Comparison of ENCODE assay signal across 8 mouse cellular contexts in the genomic region with DNA sequence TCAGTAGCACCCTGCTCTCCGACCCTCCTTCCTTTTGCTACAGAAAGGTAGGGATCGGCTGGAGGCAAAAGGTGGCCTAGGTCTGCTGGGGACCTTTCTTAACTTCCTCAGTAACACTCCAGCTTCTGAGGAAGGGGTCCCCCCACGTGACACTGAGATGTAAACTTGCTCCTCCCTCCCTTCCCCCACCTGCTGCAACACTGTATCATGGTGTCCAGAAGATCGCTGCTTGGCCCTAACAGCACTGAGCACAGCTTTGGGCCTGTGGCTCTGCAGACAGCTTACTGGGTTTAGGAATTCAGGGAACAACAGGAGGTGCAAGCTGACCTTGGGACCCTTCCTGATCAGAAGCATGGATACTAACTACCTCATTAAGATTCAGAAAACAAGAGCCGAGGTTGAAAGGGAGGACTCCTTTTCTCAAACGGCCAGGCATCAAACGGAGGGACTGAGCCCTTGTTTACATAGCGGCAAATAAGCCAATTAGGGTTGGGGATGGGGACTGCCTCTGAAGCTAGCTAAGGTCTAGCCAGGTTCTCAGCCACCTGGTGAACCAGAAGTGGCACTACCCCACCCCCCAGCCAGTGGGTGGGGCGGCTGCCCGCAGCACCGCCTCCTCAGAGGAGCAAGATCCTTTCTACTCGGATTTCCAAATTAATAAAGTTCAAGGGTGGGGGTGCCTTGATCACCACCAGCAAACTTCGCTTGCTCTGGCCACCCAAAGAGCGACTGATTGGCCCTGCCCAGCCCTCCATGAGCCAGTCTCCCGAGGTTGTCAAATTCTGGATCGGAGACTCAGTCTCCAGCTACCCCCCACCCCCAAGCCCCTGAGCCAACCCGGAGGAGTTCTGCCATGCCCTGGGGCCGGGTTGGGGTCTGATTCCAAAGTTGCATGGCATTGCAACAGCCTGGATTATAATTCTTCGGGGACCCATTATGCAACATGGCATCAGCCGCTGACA. TPM values are rescaled to one million over a fixed set of nuclear protein-coding genes. Genes with fewer than 3 reads are reported as not detected.
DNase-seq lines count a peak whose midpoint lies in the region; ATAC-seq and TF ChIP-seq lines count a peak whose summit lies in the region.

No protein-coding gene starts in this region.

- ATAC-seq in intestine, embryonic 15.5 days: no peak
- ATAC-seq in lung, embryonic 14.5 days (ENCODE audit: insufficient read depth): no peak
- no peak for ATAC-seq in stomach, embryonic 14.5 days (ENCODE audit: insufficient number of reproducible peaks, insufficient read depth, low FRiP score, low read depth)
- ATAC-seq in granulocyte monocyte progenitor cell, adult 5-6 weeks (replicated peaks; ENCODE audit: poor library complexity, severe bottlenecking): no peak

- H3K4me3 ChIP-seq in left cerebral cortex, adult 2 months: peak overlapping the region; percentile 86
- H3K4me3 ChIP-seq in intestine, embryonic 15.5 days (replicated peaks): peak overlapping the region; percentile 96
- H3K4me3 ChIP-seq in lung, embryonic 14.5 days (ENCODE audit: low read depth, low read length): peak overlapping the region; percentile 95
- H3K4me3 ChIP-seq in stomach, embryonic 14.5 days (ENCODE audit: low read depth, low read length): peak overlapping the region; percentile 91

- peak overlapping the region; percentile 90 for H3K4me2 ChIP-seq in intestine, embryonic 15.5 days (replicated peaks)
- H3K4me2 ChIP-seq in lung, embryonic 14.5 days: peak overlapping the region; percentile 95
- peak overlapping the region; percentile 73 for H3K4me2 ChIP-seq in stomach, embryonic 14.5 days (replicated peaks; ENCODE audit: low read depth, low read length)

- WGBS in intestine, embryonic 15.5 days: 34% methylated on average over 20 of the region's 20 CpGs
- 23% methylated on average over 20 of the region's 20 CpGs for WGBS in lung, embryonic 14.5 days
- 25% methylated on average over 20 of the region's 20 CpGs for WGBS in stomach, embryonic 14.5 days

- peaks cover 12% of the 10 kb centered on the region for H3K36me3 ChIP-seq in intestine, embryonic 15.5 days
- peaks cover 33% of the 10 kb centered on the region for H3K36me3 ChIP-seq in lung, embryonic 14.5 days (ENCODE audit: insufficient read depth)
- peaks cover 22% of the 10 kb centered on the region for H3K36me3 ChIP-seq in stomach, embryonic 14.5 days (ENCODE audit: control insufficient read depth, insufficient read depth, low read length)

- intact Hi-C loops in left cerebral cortex, adult 2 months (cut with DNase I): no loop called here
- intact Hi-C loops in left cerebral cortex, postnatal 4 days (cut with DNase I): loop anchor here (10.0 kb wide), 1 partner anchor 112 kb away; no protein-coding TSS in a partner anchor

- DNase-seq in left cerebral cortex, adult 2 months (ENCODE audit: extremely low spot score in 1 of 2, low spot score in 2 of 2): no peak
- no peak for DNase-seq in left cerebral cortex, postnatal 4 days
- peak; percentile 29 for DNase-seq in embryo, embryonic 11 days
- no peak for DNase-seq in lung, embryonic 14.5 days
- no peak for DNase-seq in right cerebral cortex, adult 18-20 months

- peaks cover 8% of the 10 kb centered on the region for H3K27me3 ChIP-seq in intestine, embryonic 15.5 days (replicated peaks)
- H3K27me3 ChIP-seq in lung, embryonic 14.5 days (ENCODE audit: insufficient read depth, low read length): peaks cover 17% of the 10 kb centered on the region
- peaks cover 6% of the 10 kb centered on the region; the same call in 1 of the 2 replicates for H3K27me3 ChIP-seq in stomach, embryonic 14.5 days (ENCODE audit: control insufficient read depth, insufficient read depth, low read length)

- peak overlapping the region; percentile 97 for H3K27ac ChIP-seq in left cerebral cortex, adult 2 months
- no peak overlapping the region for H3K27ac ChIP-seq in intestine, embryonic 15.5 days
- H3K27ac ChIP-seq in lung, embryonic 14.5 days (ENCODE audit: low read depth): no peak overlapping the region
- H3K27ac ChIP-seq in stomach, embryonic 14.5 days (ENCODE audit: low read length): no peak overlapping the region

- H3K9me3 ChIP-seq in intestine, embryonic 15.5 days: no peaks in the 10 kb centered on the region
- H3K9me3 ChIP-seq in lung, embryonic 14.5 days (ENCODE audit: low read depth, low read length): no peaks in the 10 kb centered on the region
- no peaks in the 10 kb centered on the region for H3K9me3 ChIP-seq in stomach, embryonic 14.5 days (ENCODE audit: control insufficient read depth, low read depth, low read length)

- TF ChIP-seq CTCF in left cerebral cortex, adult 2 months (IDR thresholded peaks at IDR 0.05): no peak
- no peak for TF ChIP-seq CTCF in lung, embryonic 14.5 days (IDR thresholded peaks at IDR 0.05; ENCODE audit: low read depth)

- peaks cover 77% of the 10 kb centered on the region for H3K4me1 ChIP-seq in intestine, embryonic 15.5 days (replicated peaks)
- peaks cover 52% of the 10 kb centered on the region for H3K4me1 ChIP-seq in lung, embryonic 14.5 days (ENCODE audit: insufficient read depth)
- H3K4me1 ChIP-seq in stomach, embryonic 14.5 days (ENCODE audit: control insufficient read depth, insufficient read depth, low read length): peaks cover 67% of the 10 kb centered on the region

- peak overlapping the region; percentile 95; the same call in 1 of the 2 replicates for H3K9ac ChIP-seq in intestine, embryonic 15.5 days
- peak overlapping the region; percentile 91; the same call in 1 of the 2 replicates for H3K9ac ChIP-seq in lung, embryonic 14.5 days
- H3K9ac ChIP-seq in stomach, embryonic 14.5 days (replicated peaks; ENCODE audit: low read depth, low read length): peak overlapping the region; percentile 6; the same call in 1 of the 2 replicates

RNA-seq across cellular contexts. Expression of gene Cbx4, which starts 3.1 kb away (rescaled TPM):
- 10 to 100 TPM; 51.4 to 54.3 TPM for total RNA-seq in left cerebral cortex, adult 2 months (2021)
- total RNA-seq in left cerebral cortex, postnatal 4 days (2021): 10 to 100 TPM; 40.8 to 45.2 TPM
- polyA plus RNA-seq in intestine, embryonic 15.5 days (2015; fragmentation: Nextera tagmentation; extraction: Ambion mirVana): 10.7 and 11.2 TPM in 2 replicates
- polyA plus RNA-seq in lung, embryonic 14.5 days (2014; fragmentation: Nextera tagmentation; extraction: Ambion mirVana): 13.1 and 13.8 TPM in 2 replicates
- polyA plus RNA-seq in stomach, embryonic 14.5 days (2014; fragmentation: Nextera tagmentation; extraction: Ambion mirVana): 7.0 and 8.2 TPM in 2 replicates
- total RNA-seq in granulocyte monocyte progenitor cell, adult 5-6 weeks (2014; fragmentation: Nextera tagmentation): 15.8 and 18.8 TPM in 2 replicates
- total RNA-seq in granulocyte monocyte progenitor cell, adult 5-6 weeks (2017): 27.4 and 38.2 TPM in 2 replicates

RNA-seq across cellular contexts. Expression of gene Cbx8, which starts 42.1 kb away (rescaled TPM):
- total RNA-seq in left cerebral cortex, adult 2 months (2021): 10 to 100 TPM; 11.1 to 11.2 TPM
- total RNA-seq in left cerebral cortex, postnatal 4 days (2021): 10 to 100 TPM; 13.0 to 15.6 TPM
- 7.4 and 7.9 TPM in 2 replicates for polyA plus RNA-seq in intestine, embryonic 15.5 days (2015; fragmentation: Nextera tagmentation; extraction: Ambion mirVana)
- 8.5 and 8.8 TPM in 2 replicates for polyA plus RNA-seq in lung, embryonic 14.5 days (2014; fragmentation: Nextera tagmentation; extraction: Ambion mirVana)
- polyA plus RNA-seq in stomach, embryonic 14.5 days (2014; fragmentation: Nextera tagmentation; extraction: Ambion mirVana): 6.2 and 8.5 TPM in 2 replicates
- total RNA-seq in granulocyte monocyte progenitor cell, adult 5-6 weeks (2014; fragmentation: Nextera tagmentation): 3.6 TPM in 2 replicates
- 1.5 and 3.2 TPM in 2 replicates for total RNA-seq in granulocyte monocyte progenitor cell, adult 5-6 weeks (2017)

Comparison
In these comparisons a context has a peak if more than half of its experiments do, and no peak if none do; other contexts are left out.
1. H3K9ac ChIP-seq: peak in every context shown above with its lines; median percentile 95 in intestine, embryonic 15.5 days; 91 in lung, embryonic 14.5 days; 6 in stomach, embryonic 14.5 days.